Mouse (Mus musculus) neutrophil, adult 5-6 weeks (primary cell): ENCODE data around the gene Tmem176b. TPM values are rescaled to one million over a fixed set of nuclear protein-coding genes. Genes with fewer than 3 reads are reported as not detected.
"Not testable (repeated sequence)": the region's sequence is repeated elsewhere in the genome, so short reads cannot be mapped to it uniquely, and the experiment has no call there.

Experiments used
- ATAC-seq: fragments of 151-379, 151-347 bp; 2 replicates; pipeline ENCODE4 v1.8.0; 2017; ENCODE audit warnings: mild to moderate bottlenecking, moderate TSS enrichment; ENCODE audit not compliant: insufficient number of reproducible peaks, poor library complexity, low FRiP score, severe bottlenecking; ENCODE audit errors: extremely low read depth
- total RNA-seq: library from RNA; stranded (forward); fragments of 200-1000 nt; gene quantifications from 2 replicates; pipeline ENCODE4 v1.2.3, GENCODE M21; 2017

Tmem176b gene
- total RNA-seq, 1 experiment from 2014 or later = 14.4 TPM

- no peak for ATAC-seq
Measured at GRCm38 (mm10) chr6:48851820-48852491, 10.7 kb upstream of the Tmem176b start.

- no peak for ATAC-seq
Measured at GRCm38 (mm10) chr6:48845086-48845485, 3.8 kb upstream of the Tmem176b start.

GRCm38 (mm10) chr6:48842111-48842842 is 981 bp upstream of the Tmem176b start:
- no peak for ATAC-seq

- ATAC-seq = no peak
Measured at GRCm38 (mm10) chr6:48840371-48840969, 826 bp downstream of the Tmem176b start, which contains the start of gene Tmem176a. Tmem176a (plus strand) TSS chr6:48840919.

GRCm38 (mm10) chr6:48838321-48839080 is 2.8 kb downstream of the Tmem176b start:
- no peak for ATAC-seq

- no peak for ATAC-seq
Measured at GRCm38 (mm10) chr6:48837516-48837915, 3.8 kb downstream of the Tmem176b start.

- ATAC-seq = no peak
Measured at GRCm38 (mm10) chr6:48836146-48836545, 5.2 kb downstream of the Tmem176b start.

GRCm38 (mm10) chr6:48835241-48835640 is 6.1 kb downstream of the Tmem176b start:
- ATAC-seq = no peak

GRCm38 (mm10) chr6:48833515-48833914 is 7.8 kb downstream of the Tmem176b start:
- no peak for ATAC-seq

- ATAC-seq = no peak
Measured at GRCm38 (mm10) chr6:48832426-48832825, 8.9 kb downstream of the Tmem176b start.

- ATAC-seq = no peak
Measured at GRCm38 (mm10) chr6:48831141-48831540, 10.2 kb downstream of the Tmem176b start.

- no peak for ATAC-seq
Measured at GRCm38 (mm10) chr6:48830241-48830640, 11.1 kb downstream of the Tmem176b start.

- no peak for ATAC-seq
Measured at GRCm38 (mm10) chr6:48829651-48830050, 11.6 kb downstream of the Tmem176b start.

GRCm38 (mm10) chr6:48828976-48829375 is 12.3 kb downstream of the Tmem176b start:
- no peak for ATAC-seq

- ATAC-seq = no peak
Measured at GRCm38 (mm10) chr6:48825016-48825415, 16.3 kb downstream of the Tmem176b start.

- not testable (repeated sequence) for ATAC-seq
Measured at GRCm38 (mm10) chr6:48821991-48822785, 19.1 kb downstream of the Tmem176b start.

GRCm38 (mm10) chr6:48817815-48818214 is 23.5 kb downstream of the Tmem176b start:
- peak; percentile 97 for ATAC-seq

- no peak for ATAC-seq
Measured at GRCm38 (mm10) chr6:48815013-48815412, 26.3 kb downstream of the Tmem176b start.
